Mouse (Mus musculus): ENCODE data around the gene Ptpro.
A peak's percentile ranks its signal among the peaks of the same experiment; 100 is the strongest.

Ptpro gene

DNA sequence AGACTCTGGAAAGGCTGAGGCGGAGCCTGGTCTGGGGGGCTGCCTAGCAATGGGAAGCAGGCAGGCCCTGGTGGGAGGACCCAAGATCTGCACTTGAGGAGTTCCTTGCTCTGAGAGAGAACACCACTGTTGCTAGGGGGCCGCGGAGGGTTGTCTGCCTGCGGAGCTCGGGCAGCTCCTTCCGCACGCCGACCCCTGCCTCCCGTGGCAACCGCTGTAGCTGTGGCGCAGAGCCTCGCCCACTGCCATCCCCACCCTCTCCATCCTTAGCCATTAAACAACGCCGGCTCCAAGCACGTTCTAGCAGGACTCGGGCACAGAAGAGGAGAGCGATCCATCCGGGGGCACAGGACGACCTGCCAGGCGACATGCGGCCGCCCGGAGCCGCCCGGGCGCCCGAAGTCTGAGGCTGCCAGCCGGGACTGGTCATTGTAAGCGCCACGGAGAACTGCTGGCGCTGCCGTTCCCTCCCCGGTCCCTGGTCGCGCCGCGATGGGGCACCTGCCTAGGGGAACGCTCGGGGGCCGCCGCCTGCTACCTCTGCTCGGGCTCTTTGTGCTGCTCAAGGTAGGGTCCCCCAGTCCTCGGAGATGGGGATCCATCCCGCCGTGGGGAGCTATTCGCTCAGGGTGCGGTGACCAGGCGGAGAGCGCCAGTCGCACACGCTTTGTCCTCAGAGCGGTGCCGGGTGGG is at the start of gene Ptpro:
Gene Ptpro (plus strand): TSS at position 126 of the 693 bp plus-strand sequence.
- peak; percentile 76 for DNase-seq (ENCODE audit: low spot score)

GRCm38 (mm10) chr6:137202661-137203060 is 49.5 kb upstream of the Ptpro start:
- DNase-seq (ENCODE audit: low spot score) = no peak

DNA sequence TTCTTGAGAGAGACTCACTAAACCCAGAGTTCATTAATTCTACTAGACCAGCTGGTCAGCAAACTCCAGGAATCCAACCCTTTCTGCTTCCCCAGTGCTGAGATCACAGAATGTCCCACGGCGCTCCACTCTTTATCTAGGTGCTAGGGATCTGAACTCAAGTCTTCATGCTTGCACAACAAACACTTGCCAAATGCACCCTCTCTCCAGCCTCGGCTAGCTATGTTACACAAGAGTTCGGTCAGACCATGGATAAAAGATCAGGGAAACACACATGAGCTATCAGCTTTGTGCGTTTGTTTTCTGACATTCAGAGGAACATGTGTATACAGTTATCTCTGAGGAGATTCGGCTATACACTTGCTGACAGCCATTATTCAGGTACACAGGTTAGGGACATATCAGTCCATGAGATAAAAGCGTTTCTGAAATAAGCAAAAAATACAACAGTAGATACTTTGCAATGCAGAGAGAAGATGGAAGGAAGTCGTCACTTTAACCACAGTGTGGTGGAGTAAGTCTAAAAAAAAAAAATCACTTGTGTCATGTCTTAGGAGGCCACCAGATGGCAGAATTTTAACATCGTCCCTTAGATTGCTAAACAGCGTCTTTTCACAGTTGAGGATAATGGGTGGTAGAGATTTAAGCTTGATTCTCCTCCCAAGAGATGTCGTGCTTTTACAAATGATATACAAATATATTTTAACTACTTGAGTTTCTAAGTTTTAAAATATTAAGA is 46.3 kb upstream of the Ptpro start:
- DNase-seq (ENCODE audit: low spot score) = peak; percentile 36

DNA sequence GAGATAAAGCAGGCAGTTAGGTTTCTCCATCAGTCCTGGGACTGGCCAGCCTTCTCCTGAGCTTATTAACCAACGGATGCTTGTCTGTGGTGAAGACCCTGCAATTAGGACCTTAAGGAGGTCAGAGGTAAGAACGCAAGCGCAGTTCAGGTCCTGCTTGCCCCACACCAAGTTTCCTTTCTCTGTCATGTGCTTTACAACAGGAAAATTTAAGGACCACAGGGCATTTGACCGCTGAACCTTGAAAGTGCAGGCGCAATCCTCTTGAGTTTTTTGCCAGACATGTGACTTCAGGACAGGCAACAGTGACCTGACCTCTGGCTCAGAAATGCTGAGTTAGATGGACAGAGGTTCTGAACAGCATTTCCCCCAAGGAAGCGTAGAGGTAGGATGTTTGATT is 45.0 kb upstream of the Ptpro start:
- no peak for DNase-seq (ENCODE audit: low spot score)

GRCm38 (mm10) chr6:137209992-137210391 is 42.1 kb upstream of the Ptpro start:
- DNase-seq (ENCODE audit: low spot score) = no peak

DNA sequence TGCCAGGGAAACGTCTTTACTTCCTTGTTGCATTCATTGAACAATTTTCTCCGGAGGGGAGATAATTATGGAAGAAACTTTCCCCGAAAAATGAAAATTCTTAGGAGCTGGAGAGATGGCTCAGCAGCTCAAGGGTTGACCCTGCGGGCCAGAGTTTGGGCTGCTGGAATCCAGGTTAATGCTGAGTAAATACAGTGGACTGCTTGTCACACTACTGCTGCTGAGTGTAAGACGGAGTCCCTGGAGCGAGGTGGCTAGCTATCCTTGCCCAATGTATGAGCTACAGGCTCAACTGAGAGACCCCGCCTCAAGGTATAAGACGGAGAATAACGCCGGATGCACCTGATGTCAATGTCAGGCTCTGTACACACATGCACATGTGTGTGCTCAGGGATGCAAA is 41.1 kb upstream of the Ptpro start:
- no peak for DNase-seq (ENCODE audit: low spot score)

DNA sequence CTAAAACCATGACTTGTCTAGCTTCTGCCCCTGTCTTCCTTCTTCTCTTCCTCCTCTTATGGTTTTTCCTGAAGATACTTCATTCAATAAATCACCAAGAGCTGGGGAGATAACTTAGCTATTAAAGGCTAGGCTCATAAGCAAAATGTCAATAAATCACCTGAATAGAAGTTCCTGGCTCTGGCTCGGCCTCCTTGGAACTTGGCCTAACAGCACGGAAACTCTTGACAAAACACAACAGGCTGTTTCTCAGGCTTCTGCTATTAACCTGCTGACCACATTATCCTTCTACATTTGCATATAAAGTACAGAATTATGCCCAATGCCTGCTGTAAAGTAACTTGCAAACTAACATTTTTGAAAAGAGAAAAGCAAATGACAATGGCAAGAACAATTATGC is 40.7 kb upstream of the Ptpro start:
- DNase-seq (ENCODE audit: low spot score) = no peak

DNA sequence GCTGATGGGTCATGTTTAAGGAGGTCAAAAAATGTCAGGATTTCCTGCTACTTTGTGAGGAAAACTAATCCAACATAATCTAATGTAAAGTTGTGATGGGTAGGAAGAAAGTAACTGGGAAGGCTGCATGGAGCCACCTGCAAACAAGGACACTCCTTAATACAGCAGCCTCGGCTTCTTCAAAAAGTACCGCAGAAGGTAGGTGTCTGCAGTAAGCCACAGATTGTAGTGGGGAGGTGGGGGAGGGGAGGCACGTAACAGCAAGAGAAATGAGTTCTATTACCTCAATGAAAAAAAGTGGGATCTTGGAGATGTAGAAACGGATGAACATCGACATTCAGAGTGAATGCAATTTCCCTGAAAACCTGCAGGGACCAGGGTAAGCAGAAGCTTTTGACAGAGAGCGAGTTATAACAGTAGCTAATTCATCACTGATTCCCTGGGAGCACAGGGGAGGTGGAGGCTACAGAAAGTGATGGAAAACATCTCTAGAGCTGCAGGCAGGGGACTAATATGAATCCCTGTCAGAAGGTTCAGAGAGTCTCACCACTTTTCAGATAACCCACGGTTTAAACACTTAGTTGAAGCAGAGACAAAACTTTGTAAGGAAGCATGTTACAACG is 34.2 kb upstream of the Ptpro start:
- DNase-seq (ENCODE audit: low spot score) = no peak

DNA sequence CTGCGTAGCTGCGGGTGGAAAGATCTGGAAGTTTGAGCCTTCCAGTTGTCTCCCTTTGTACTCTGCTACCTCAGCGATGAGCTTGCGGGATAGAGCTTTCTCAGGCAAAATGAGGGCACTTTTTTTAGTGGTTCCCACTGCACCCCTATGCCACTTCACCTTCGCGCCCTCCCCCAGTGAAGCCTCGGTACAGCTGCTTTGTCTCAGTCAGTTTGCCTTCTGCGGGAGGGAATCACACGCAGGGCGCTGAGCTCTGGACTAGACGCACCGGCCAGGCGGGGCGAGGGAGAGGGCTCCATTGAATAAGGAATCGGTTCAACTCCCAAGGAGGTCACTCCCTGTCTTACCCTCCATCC is 746 bp downstream of the Ptpro start:
- DNase-seq (ENCODE audit: low spot score) = peak; percentile 46

GRCm38 (mm10) chr6:137253415-137253814 is 1.3 kb downstream of the Ptpro start:
- DNase-seq (ENCODE audit: low spot score) = peak; percentile 73

DNA sequence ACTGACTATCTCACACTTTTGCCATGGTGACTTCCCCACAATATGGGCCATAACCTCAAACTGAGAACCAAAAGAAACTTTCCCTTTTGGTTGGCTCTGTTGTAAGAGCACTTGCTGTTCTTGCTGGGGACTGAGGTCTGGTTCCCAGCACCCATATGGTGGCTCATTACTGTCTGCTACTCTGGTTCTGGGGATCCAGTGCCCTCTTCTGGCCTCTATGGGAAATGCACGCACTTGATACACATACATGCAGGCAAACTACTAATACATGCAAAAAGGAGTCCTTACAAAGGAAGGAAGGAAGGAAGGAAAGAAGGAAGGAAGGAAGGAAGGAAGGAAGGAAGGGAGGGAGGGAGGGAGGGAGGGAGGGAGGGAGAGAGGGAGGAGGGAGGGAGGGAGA is 8.9 kb downstream of the Ptpro start:
- no peak for DNase-seq (ENCODE audit: low spot score)

GRCm38 (mm10) chr6:137262087-137262486 is 10.0 kb downstream of the Ptpro start:
- no peak for DNase-seq (ENCODE audit: low spot score)

DNA sequence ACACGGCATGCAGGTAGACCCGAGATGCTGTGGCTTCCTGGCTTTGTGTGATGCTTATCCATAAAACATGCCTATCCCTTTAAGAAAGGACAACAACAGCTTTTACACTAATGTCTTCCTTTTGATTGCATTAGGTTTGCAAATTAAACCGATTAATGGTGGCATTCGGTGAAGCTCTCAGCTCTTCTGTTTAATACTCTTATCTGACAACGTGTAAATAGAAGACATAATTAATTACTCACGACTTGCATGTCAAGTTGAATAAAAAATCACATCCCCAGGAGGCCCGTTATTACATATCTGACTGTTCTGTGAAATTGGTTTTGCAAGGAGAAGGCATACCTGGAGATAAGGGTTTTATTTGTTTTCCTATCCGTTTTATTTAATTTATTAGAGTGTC is 15.9 kb downstream of the Ptpro start:
- no peak for DNase-seq (ENCODE audit: low spot score)

- DNase-seq (ENCODE audit: low spot score) = no peak
Measured at GRCm38 (mm10) chr6:137268592-137268991, 16.5 kb downstream of the Ptpro start.

- no peak for DNase-seq (ENCODE audit: low spot score)
Measured at GRCm38 (mm10) chr6:137272513-137272912, 20.4 kb downstream of the Ptpro start.

DNA sequence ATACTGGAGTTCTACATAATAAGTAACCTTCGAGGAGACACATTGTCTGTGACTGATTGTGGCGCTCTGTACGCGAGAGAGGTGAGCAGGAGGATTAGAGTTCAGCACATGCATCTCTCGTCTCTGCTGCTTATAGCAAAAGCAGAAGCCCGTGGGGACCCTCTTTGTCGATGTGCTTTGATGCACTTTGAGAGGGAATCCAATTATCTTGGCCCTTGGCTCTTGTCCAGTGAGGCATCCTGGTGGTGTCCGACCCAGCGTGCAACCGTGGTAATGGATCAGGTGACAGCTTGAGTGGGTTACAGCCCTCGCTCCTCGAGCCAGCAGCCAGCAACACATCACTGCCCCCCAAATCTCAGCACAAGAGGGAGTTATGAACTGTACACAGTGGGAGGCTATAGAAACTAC is 25.5 kb downstream of the Ptpro start:
- no peak for DNase-seq (ENCODE audit: low spot score)

DNA sequence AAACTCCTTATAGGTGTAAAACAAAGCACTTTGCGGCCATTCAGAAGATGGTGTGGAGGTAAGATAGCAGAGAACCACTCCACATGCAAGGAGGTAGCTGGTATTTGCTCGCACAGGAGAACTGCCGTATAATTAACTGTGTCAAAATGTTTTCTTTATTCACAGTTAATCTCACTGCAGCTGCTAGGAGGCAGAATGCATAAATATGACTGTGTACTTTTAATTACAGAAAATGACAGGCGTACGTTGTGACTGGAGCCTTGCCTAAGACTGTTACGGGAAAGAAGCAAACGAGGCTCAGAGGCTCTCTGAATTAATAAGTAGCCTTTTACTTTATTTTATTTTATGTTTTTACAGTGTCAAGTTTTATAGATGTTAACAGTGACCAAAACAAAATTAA is 27.5 kb downstream of the Ptpro start:
- DNase-seq (ENCODE audit: low spot score) = no peak

- DNase-seq (ENCODE audit: low spot score) = no peak
Measured at GRCm38 (mm10) chr6:137281541-137282049, 29.5 kb downstream of the Ptpro start.

DNA sequence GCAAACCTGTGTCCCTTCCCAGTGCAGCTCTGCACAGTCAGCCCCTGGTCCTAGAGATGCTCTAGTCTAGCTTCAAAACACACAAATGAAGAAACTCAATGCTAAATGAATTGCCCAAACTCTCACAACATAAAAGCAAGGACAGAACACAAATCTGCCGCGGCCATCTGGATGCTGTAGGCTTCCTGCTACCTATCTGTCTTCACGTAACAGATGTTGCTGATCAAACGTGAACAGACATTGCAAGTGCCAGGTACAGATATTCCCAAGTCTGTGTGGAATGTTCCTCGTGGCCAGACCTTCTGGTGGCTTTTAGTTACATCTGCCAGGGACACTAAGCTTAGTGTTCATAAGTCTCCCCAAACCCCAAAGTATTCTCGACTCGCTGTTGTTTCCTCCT is 29.9 kb downstream of the Ptpro start:
- no peak for DNase-seq (ENCODE audit: low spot score)

DNA sequence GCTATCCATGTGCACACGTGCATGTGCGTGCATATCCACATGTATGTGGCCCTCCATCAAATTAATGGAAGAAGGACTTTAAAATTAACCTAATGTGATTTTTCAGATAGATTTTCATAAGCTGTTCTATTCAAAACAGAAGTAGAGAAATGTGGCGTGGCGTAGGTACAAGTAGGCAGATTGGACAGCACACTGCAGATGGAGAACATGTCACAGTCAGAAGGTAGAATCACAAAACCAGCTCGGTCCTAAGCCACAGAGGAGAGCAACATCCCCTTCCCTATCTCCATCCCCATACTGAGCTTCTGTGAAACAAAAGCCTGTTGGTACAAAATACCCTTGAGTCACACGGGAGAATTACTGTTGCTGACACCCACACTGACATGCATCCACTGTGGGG is 34.3 kb downstream of the Ptpro start:
- no peak for DNase-seq (ENCODE audit: low spot score)

- no peak for DNase-seq (ENCODE audit: low spot score)
Measured at GRCm38 (mm10) chr6:137287788-137288187, 35.7 kb downstream of the Ptpro start.

- no peak for DNase-seq (ENCODE audit: low spot score)
Measured at GRCm38 (mm10) chr6:137288264-137288663, 36.1 kb downstream of the Ptpro start.

DNA sequence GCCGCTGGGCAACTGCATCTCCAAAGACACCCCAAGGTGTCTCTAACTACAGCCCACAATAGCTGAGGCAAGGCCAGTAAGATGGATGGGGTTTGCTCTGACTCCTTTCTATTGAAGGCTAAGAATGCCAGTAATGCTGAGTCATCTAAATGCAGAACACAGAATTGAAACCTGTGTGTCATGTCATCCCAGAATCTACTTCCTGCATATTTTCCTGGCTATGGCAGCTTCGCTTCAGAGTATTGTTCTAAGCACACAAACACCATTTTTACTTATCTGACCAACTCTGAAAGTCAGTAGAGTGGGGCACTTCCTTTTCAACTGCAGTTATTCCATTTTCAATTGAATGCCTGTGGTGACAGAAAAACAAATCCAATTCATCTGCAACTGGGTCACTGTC is 40.3 kb downstream of the Ptpro start:
- DNase-seq (ENCODE audit: low spot score) = no peak
